Mouse (Mus musculus) inflammation-experienced regulatory T-cells, adult 16 weeks (primary cell): ENCODE results near the gene Vmn1r226. TPM values are rescaled to one million over a fixed set of nuclear protein-coding genes. Genes with fewer than 3 reads are reported as not detected.

Source experiments
- polyA plus RNA-seq: library from polyadenylated mRNA; unstranded; fragments of 100-300 nt; shearing (Covaris generic); gene quantifications from one replicate; pipeline ENCODE4 v1.2.1, GENCODE M21; 2017

The Vmn1r226 gene
- polyA plus RNA-seq = not detected

DNA sequence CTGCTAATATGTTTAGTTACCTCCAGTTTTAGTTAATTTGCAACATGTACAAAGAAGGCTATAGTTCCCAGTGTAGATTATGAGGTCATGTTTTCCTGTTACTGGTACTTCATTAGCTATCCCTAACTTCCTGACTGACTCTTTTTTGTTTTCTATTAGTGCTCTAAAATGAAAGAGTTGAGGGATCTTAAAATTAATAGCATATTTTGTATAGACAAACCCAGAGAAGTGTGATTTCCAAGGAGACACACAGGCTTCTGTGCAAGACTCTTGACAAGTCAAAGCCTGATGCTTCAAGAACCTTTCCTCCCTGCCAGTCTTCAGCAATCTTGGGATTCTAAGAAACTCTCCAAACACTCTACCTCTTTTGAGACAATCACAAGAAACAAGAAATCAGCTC is at the start of gene Vmn1r226:
Vmn1r226 (plus strand) TSS at position 301 of the 400 bp plus-strand sequence.

DNA sequence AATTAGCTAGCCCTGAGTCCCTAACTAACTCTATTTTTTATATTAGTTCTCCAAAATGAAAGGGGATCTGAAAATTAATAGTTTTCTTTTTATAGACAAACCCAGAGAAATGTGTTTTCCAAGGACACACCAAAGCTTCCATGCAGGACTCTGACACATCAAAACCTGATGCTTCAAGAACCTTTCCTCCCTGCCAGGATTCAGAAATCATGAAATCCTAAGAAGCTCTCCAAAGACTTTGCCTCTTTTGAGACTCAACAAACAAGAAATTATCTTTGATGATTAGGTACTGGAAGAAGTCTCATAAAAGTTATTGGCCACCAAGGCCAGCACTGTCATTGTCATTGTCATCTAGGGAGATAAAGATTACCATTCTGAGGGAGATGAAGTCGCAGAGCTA is 46.9 kb downstream of the Vmn1r226 start, which contains the start of gene Vmn1r227:
Vmn1r227 (plus strand) TSS at position 301 of the 400 bp plus-strand sequence.

Other genes with a start within 250 kb of the Vmn1r226 start
- not detected for gene Vmn2r108, start 201.5 kb upstream of the Vmn1r226 start, polyA plus RNA-seq
- not detected for gene Vmn1r225, start 184.7 kb upstream of the Vmn1r226 start, polyA plus RNA-seq
- gene Vmn2r109, start 118.1 kb upstream of the Vmn1r226 start, polyA plus RNA-seq = not detected
- 0.05 TPM for gene Vmn2r110, start 86.4 kb upstream of the Vmn1r226 start, polyA plus RNA-seq
- gene Fpr-rs3, start 58.0 kb upstream of the Vmn1r226 start, polyA plus RNA-seq = not detected
- gene Vmn1r227, start 47.0 kb downstream of the Vmn1r226 start, polyA plus RNA-seq = not detected
- gene Vmn1r228, start 103.3 kb downstream of the Vmn1r226 start, polyA plus RNA-seq = not detected
- not detected for gene Vmn1r229, start 128.7 kb downstream of the Vmn1r226 start, polyA plus RNA-seq
- gene Vmn1r230, start 157.6 kb downstream of the Vmn1r226 start, polyA plus RNA-seq = not detected
- gene Vmn1r231, start 222.2 kb downstream of the Vmn1r226 start, polyA plus RNA-seq = not detected
- not detected for gene Vmn1r232, start 236.9 kb downstream of the Vmn1r226 start, polyA plus RNA-seq